Mouse (Mus musculus) heart, embryonic 11.5 days (tissue): ENCODE results near the gene Mindy2. TPM values are rescaled to one million over a fixed set of nuclear protein-coding genes. Genes with fewer than 3 reads are reported as not detected.
A peak's percentile ranks its signal among the peaks of the same experiment; 100 is the strongest.

Experiments
- ATAC-seq: fragments of 200-750 bp; cut with Nextera tagmentation; replicated peaks from 2 replicates; pipeline ENCODE4 v1.8.0; 2017; ENCODE audit warnings: moderate library complexity; ENCODE audit not compliant: insufficient number of reproducible peaks, low FRiP score, low TSS enrichment
- H3K27ac ChIP-seq: fragments of 300-500 bp; sonication (generic); 2 replicates; pipeline ENCODE4 v1.5.1; 2014; ENCODE audit warnings: mild to moderate bottlenecking, low read depth, low read length
- H3K27me3 ChIP-seq: fragments of 300-500 bp; sonication (generic); 2 replicates; pipeline ENCODE4 v1.6.1; 2014; ENCODE audit warnings: mild to moderate bottlenecking, low read length, mixed read lengths; ENCODE audit not compliant: control insufficient read depth, insufficient read depth
- H3K36me3 ChIP-seq: fragments of 300-500 bp; sonication (generic); 2 replicates; pipeline ENCODE4 v1.6.1; 2014; ENCODE audit warnings: mild to moderate bottlenecking, low read length, moderate library complexity, mixed read lengths; ENCODE audit not compliant: control insufficient read depth, insufficient read depth
- H3K4me1 ChIP-seq: fragments of 300-500 bp; sonication (generic); 2 replicates; pipeline ENCODE4 v1.6.1; 2014; ENCODE audit warnings: low read length; ENCODE audit not compliant: control insufficient read depth, insufficient read depth
- H3K4me2 ChIP-seq: fragments of 300-500 bp; sonication (generic); 2 replicates; pipeline ENCODE4 v1.6.1; 2014; ENCODE audit warnings: mild to moderate bottlenecking, moderate library complexity
- H3K4me3 ChIP-seq: fragments of 300-500 bp; sonication (generic); 2 replicates; pipeline ENCODE4 v1.5.1; 2014; ENCODE audit warnings: low read depth, low read length
- H3K9ac ChIP-seq: fragments of 300-500 bp; sonication (generic); 2 replicates; pipeline ENCODE4 v1.6.1; 2014; ENCODE audit warnings: mild to moderate bottlenecking, low read depth, low read length, moderate library complexity
- H3K9me3 ChIP-seq: fragments of 300-500 bp; sonication (generic); replicated peaks from 2 replicates; pipeline ENCODE4 v1.6.1; 2016; ENCODE audit warnings: low read length; ENCODE audit not compliant: control insufficient read depth
- WGBS: fragments of 180-500 bp; shearing (Covaris S2); extraction: QIAGEN DNeasy Blood & Tissue Kit; methylation state at CpG from one replicate; pipeline ENCODE4 v1.1.7; 2014; ENCODE audit not compliant: insufficient replicate concordance; 5-methylcytosine and 5-hydroxymethylcytosine counted together
- polyA plus RNA-seq: library from polyadenylated mRNA; unstranded; fragments of >200 nt; fragmentation: Nextera tagmentation; extraction: Ambion mirVana; gene quantifications from 2 replicates; pipeline ENCODE4 v1.2.1, GENCODE M21; 2014

Gene Mindy2
- polyA plus RNA-seq, 1 experiment from 2014 or later: 9.7 TPM

- Histone ChIP-seq H3K4me2 (no peak overlapping the region), H3K36me3 (no peaks in the 10 kb centered on the region), H3K4me3 (no peak overlapping the region), H3K27me3 (no peaks in the 10 kb centered on the region), H3K27ac (no peak overlapping the region), H3K9me3 (no peaks in the 10 kb centered on the region), H3K9ac (no peak overlapping the region), H3K4me1 (peaks cover 34% of the 10 kb centered on the region)
- ATAC-seq: no peak
- WGBS: 48% methylated on average over 2 of the region's 2 CpGs
These were observed 31.5 kb upstream of the Mindy2 start for GRCm38 (mm10) chr9:70688301-70688968.

GRCm38 (mm10) chr9:70682202-70682601 is 25.2 kb upstream of the Mindy2 start:
- Histone ChIP-seq H3K9me3 (no peaks in the 10 kb centered on the region), H3K9ac (no peak overlapping the region), H3K27me3 (no peaks in the 10 kb centered on the region), H3K4me1 (peaks cover 16% of the 10 kb centered on the region), H3K4me2 (peak overlapping the region; percentile 34; the same call in 1 of the 2 replicates), H3K36me3 (no peaks in the 10 kb centered on the region), H3K27ac (no peak overlapping the region), H3K4me3 (no peak overlapping the region)
- WGBS: 25% methylated on average over 1 of the region's 1 CpGs
- no peak for ATAC-seq

GRCm38 (mm10) chr9:70679132-70680091 is 22.4 kb upstream of the Mindy2 start:
- H3K27me3 ChIP-seq: no peaks in the 10 kb centered on the region
- ATAC-seq: peak; percentile 71
- peak overlapping the region; percentile 94 for H3K27ac ChIP-seq
- no peaks in the 10 kb centered on the region for H3K36me3 ChIP-seq
- H3K4me1 ChIP-seq: 0 out of 2 replicates have a peak, but pooled peaks cover 6% of the 10 kb centered on the region
- peak overlapping the region; percentile 75 for H3K4me3 ChIP-seq
- no peaks in the 10 kb centered on the region for H3K9me3 ChIP-seq
- H3K4me2 ChIP-seq: peak overlapping the region; percentile 86
- H3K9ac ChIP-seq: peak overlapping the region; percentile 97
- WGBS: under 1% methylated on average over 70 of the region's 103 CpGs

GRCm38 (mm10) chr9:70678682-70679131 is 21.7 kb upstream of the Mindy2 start, which contains the start of gene Adam10:
Gene Adam10, plus strand, starts transcription at chr9:70678997.
- peak; percentile 98 for ATAC-seq
- WGBS: 0% methylated on average over 47 of the region's 48 CpGs
- Histone ChIP-seq H3K9me3 (no peaks in the 10 kb centered on the region), H3K9ac (peak within 1 kb of the TSS; percentile 97), H3K4me1 (0 out of 2 replicates have a peak, but pooled peaks cover 6% of the 10 kb centered on the region), H3K27ac (peak within 1 kb of the TSS; percentile 94), H3K36me3 (no peaks in the 10 kb centered on the region), H3K4me3 (peak within 1 kb of the TSS; percentile 75), H3K4me2 (peak within 1 kb of the TSS; percentile 86), H3K27me3 (no peaks in the 10 kb centered on the region)

- no peaks in the 10 kb centered on the region for H3K9me3 ChIP-seq
- no peak overlapping the region for H3K4me3 ChIP-seq
- H3K4me2 ChIP-seq: no peak overlapping the region
- no peak for ATAC-seq
- no peaks in the 10 kb centered on the region for H3K36me3 ChIP-seq
- H3K4me1 ChIP-seq: peaks cover 10% of the 10 kb centered on the region
- no peak overlapping the region for H3K9ac ChIP-seq
- no peak overlapping the region for H3K27ac ChIP-seq
- WGBS: 77% methylated on average over 5 of the region's 5 CpGs
- H3K27me3 ChIP-seq: no peaks in the 10 kb centered on the region
These were observed 19.0 kb upstream of the Mindy2 start for GRCm38 (mm10) chr9:70675961-70676360.

- no peak overlapping the region for H3K4me3 ChIP-seq
- no peaks in the 10 kb centered on the region for H3K9me3 ChIP-seq
- H3K4me2 ChIP-seq: no peak overlapping the region
- no peaks in the 10 kb centered on the region for H3K27me3 ChIP-seq
- no peak for ATAC-seq
- no peak overlapping the region for H3K9ac ChIP-seq
- no peaks in the 10 kb centered on the region for H3K36me3 ChIP-seq
- WGBS: 84% methylated on average over 4 of the region's 4 CpGs
- H3K27ac ChIP-seq: no peak overlapping the region
- peaks cover 9% of the 10 kb centered on the region for H3K4me1 ChIP-seq
These were observed 18.1 kb upstream of the Mindy2 start for GRCm38 (mm10) chr9:70675117-70675516.

- Histone ChIP-seq H3K4me2 (no peak overlapping the region), H3K27me3 (no peaks in the 10 kb centered on the region), H3K36me3 (no peaks in the 10 kb centered on the region), H3K4me3 (no peak overlapping the region), H3K9ac (no peak overlapping the region), H3K27ac (no peak overlapping the region), H3K9me3 (no peaks in the 10 kb centered on the region), H3K4me1 (peaks cover 6% of the 10 kb centered on the region)
- no peak for ATAC-seq
- WGBS: 65% methylated on average over 4 of the region's 4 CpGs
These were observed 16.7 kb upstream of the Mindy2 start for GRCm38 (mm10) chr9:70673656-70674055.

GRCm38 (mm10) chr9:70671772-70672579 is 15.0 kb upstream of the Mindy2 start:
- no peak overlapping the region for H3K27ac ChIP-seq
- no peak for ATAC-seq
- 40% methylated on average over 10 of the region's 10 CpGs for WGBS
- no peak overlapping the region for H3K4me3 ChIP-seq
- H3K27me3 ChIP-seq: no peaks in the 10 kb centered on the region
- H3K36me3 ChIP-seq: no peaks in the 10 kb centered on the region
- H3K9ac ChIP-seq: no peak overlapping the region
- no peaks in the 10 kb centered on the region for H3K9me3 ChIP-seq
- H3K4me2 ChIP-seq: no peak overlapping the region
- peaks cover 6% of the 10 kb centered on the region for H3K4me1 ChIP-seq
